In the genomic region with DNA sequence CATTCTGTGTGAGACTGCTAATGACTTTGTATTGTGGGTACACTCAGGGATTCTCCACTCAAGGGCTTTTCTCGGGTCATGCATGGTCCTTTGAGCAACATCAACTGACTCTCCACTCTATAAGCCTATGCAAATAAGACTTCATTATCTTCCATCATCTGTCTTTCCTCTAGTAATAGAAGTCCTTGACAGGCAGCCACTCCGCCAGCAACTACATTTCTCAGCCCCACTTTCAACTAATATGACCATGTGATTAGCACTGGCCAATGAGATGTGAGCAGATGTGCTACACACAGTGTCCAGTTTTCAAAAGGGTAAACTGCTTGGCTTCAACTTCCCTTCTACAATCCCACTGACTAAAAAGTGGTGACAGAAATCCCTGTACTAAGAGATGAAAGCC, we compare ENCODE assay signal across 20 mouse cellular contexts. TPM values are rescaled to one million over a fixed set of nuclear protein-coding genes. Genes with fewer than 3 reads are reported as not detected.
A peak's percentile ranks its signal among the peaks of the same experiment; 100 is the strongest.
DNase-seq lines count a peak whose midpoint lies in the region; ATAC-seq and TF ChIP-seq lines count a peak whose summit lies in the region.
"Had no signal": no experiment of that assay in that cellular context is flagged by ENCODE, and none has a peak within 500 bp of the region (broad histone marks: within the 10 kb centered on the region; RNA-seq: fewer than 3 reads in every experiment).

No protein-coding gene starts in this region.

- no peaks in the 10 kb centered on the region for H3K27me3 ChIP-seq in liver, embryonic 11.5 days (replicated peaks; ENCODE audit: control insufficient read depth, insufficient read depth, low read length)
- no peaks in the 10 kb centered on the region for H3K27me3 ChIP-seq in liver, embryonic 14.5 days (ENCODE audit: control insufficient read depth, insufficient read depth, low read length)
- H3K27me3 ChIP-seq in limb, embryonic 10.5 days (ENCODE audit: low read depth, poor library complexity, severe bottlenecking), result 0 out of 2 replicates have a peak, but pooled peaks cover 3% of the 10 kb centered on the region
- H3K27me3 ChIP-seq in kidney, embryonic 16.5 days (ENCODE audit: insufficient read depth, low read length), result no peaks in the 10 kb centered on the region
- H3K27me3 ChIP-seq: embryonic facial prominence, embryonic 15.5 days; forebrain, embryonic 12.5 days; intestine, embryonic 15.5 days had no signal

- DNase-seq in adrenal gland, postnatal 10 days, result peak; percentile 22
- no peak for DNase-seq in adrenal gland, adult 18-20 months (ENCODE audit: low spot score in 2 of 2)
- no peak for DNase-seq in liver, embryonic 11.5 days (ENCODE audit: low spot score)
- DNase-seq in liver, result no peak
- no peak for DNase-seq in liver, embryonic 14.5 days (ENCODE audit: low read depth in 3 of 3, low spot score in 3 of 3)
- no peak for DNase-seq in limb, embryonic 10.5 days (ENCODE audit: low spot score)
- DNase-seq: cerebellum, adult 11 months; cerebellum, adult 8-10 months; cerebellum, postnatal 14 days; embryo, embryonic 11 days; gastrocnemius, postnatal 10 days; heart, adult 18-20 months had no signal

- no peak for TF ChIP-seq EP300 in liver, embryonic 14.5 days (IDR thresholded peaks at IDR 0.05; ENCODE audit: low read depth)

- no peak overlapping the region for H3K4me2 ChIP-seq in liver, embryonic 11.5 days
- no peak overlapping the region; the same call in 1 of the 2 replicates for H3K4me2 ChIP-seq in liver, embryonic 14.5 days (ENCODE audit: low read depth)
- no peak overlapping the region for H3K4me2 ChIP-seq in kidney, embryonic 16.5 days (replicated peaks; ENCODE audit: low read depth, low read length)
- H3K4me2 ChIP-seq: embryonic facial prominence, embryonic 15.5 days; forebrain, embryonic 12.5 days; heart, embryonic 11.5 days; hindbrain, embryonic 14.5 days; intestine, embryonic 15.5 days had no signal

- 82% methylated on average over 2 of the region's 2 CpGs for WGBS in liver, embryonic 11.5 days
- 57% methylated on average over 2 of the region's 2 CpGs for WGBS in liver, embryonic 14.5 days (ENCODE audit: insufficient replicate concordance)
- WGBS in limb, embryonic 10.5 days, result 81% methylated on average over 2 of the region's 2 CpGs
- WGBS in kidney, embryonic 16.5 days, result 79% methylated on average over 2 of the region's 2 CpGs

- no peak overlapping the region for H3K9ac ChIP-seq in liver, embryonic 11.5 days (ENCODE audit: low read depth, low read length)
- H3K9ac ChIP-seq in liver, embryonic 14.5 days (replicated peaks), result no peak overlapping the region
- no peak overlapping the region for H3K9ac ChIP-seq in kidney, embryonic 16.5 days (replicated peaks; ENCODE audit: low read length)
- H3K9ac ChIP-seq: embryonic facial prominence, embryonic 15.5 days; forebrain, embryonic 12.5 days; hindbrain, embryonic 14.5 days; intestine, embryonic 15.5 days had no signal

- H3K36me3 ChIP-seq in liver, embryonic 11.5 days (ENCODE audit: control insufficient read depth, insufficient read depth, low read length), result peaks cover 33% of the 10 kb centered on the region
- peaks cover 67% of the 10 kb centered on the region for H3K36me3 ChIP-seq in liver, embryonic 14.5 days (replicated peaks; ENCODE audit: control insufficient read depth, insufficient read depth, low read depth)
- no peaks in the 10 kb centered on the region for H3K36me3 ChIP-seq in limb, embryonic 10.5 days
- H3K36me3 ChIP-seq in kidney, embryonic 16.5 days (ENCODE audit: insufficient read depth, low read length), result no peaks in the 10 kb centered on the region
- H3K36me3 ChIP-seq: embryonic facial prominence, embryonic 15.5 days; forebrain, embryonic 12.5 days; hindbrain, embryonic 10.5 days had no signal

- no peaks in the 10 kb centered on the region for H3K9me3 ChIP-seq in liver, embryonic 11.5 days (ENCODE audit: control insufficient read depth, low read length)
- H3K9me3 ChIP-seq in liver, embryonic 14.5 days (ENCODE audit: control insufficient read depth, low read length), result no peaks in the 10 kb centered on the region
- no peaks in the 10 kb centered on the region for H3K9me3 ChIP-seq in limb, embryonic 10.5 days (replicated peaks)
- H3K9me3 ChIP-seq in kidney, embryonic 16.5 days (ENCODE audit: low read length), result no peaks in the 10 kb centered on the region
- H3K9me3 ChIP-seq: embryonic facial prominence, embryonic 15.5 days; forebrain, embryonic 12.5 days; hindbrain, embryonic 10.5 days; intestine, embryonic 15.5 days had no signal

- H3K4me1 ChIP-seq in liver, embryonic 11.5 days (replicated peaks; ENCODE audit: control insufficient read depth, insufficient read depth, low read length), result peaks cover 39% of the 10 kb centered on the region
- peaks cover 33 to 45% of the 10 kb centered on the region in 2 experiments for H3K4me1 ChIP-seq in liver, embryonic 14.5 days (replicated peaks; ENCODE audit: control insufficient read depth in 2 of 2, insufficient read depth in 2 of 2, low read length in 1 of 2)
- H3K4me1 ChIP-seq in limb, embryonic 10.5 days, result no peaks in the 10 kb centered on the region
- H3K4me1 ChIP-seq in kidney, embryonic 16.5 days (ENCODE audit: insufficient read depth, low read length), result no peaks in the 10 kb centered on the region
- H3K4me1 ChIP-seq: embryonic facial prominence, embryonic 15.5 days; forebrain, embryonic 12.5 days had no signal

- ATAC-seq in liver, embryonic 11.5 days (replicated peaks; ENCODE audit: low FRiP score), result no peak
- no peak for ATAC-seq in liver, embryonic 14.5 days (ENCODE audit: insufficient read depth)
- ATAC-seq in kidney, embryonic 16.5 days (ENCODE audit: low FRiP score, low TSS enrichment), result no peak
- ATAC-seq: forebrain, embryonic 16.5 days; intestine, embryonic 15.5 days had no signal

- no peak for TF ChIP-seq CTCF in liver, embryonic 14.5 days (IDR thresholded peaks at IDR 0.05; ENCODE audit: low read depth)

- no peak overlapping the region for H3K4me3 ChIP-seq in liver, embryonic 11.5 days (ENCODE audit: low read depth, low read length)
- H3K4me3 ChIP-seq in liver, embryonic 14.5 days (ENCODE audit: insufficient read depth in 1 of 2, low read depth in 2 of 2, low read length in 2 of 2), result no peak overlapping the region
- H3K4me3 ChIP-seq in limb, embryonic 10.5 days, result no peak overlapping the region
- H3K4me3 ChIP-seq in kidney, embryonic 16.5 days (ENCODE audit: low read length), result no peak overlapping the region
- H3K4me3 ChIP-seq: embryonic facial prominence, embryonic 15.5 days; forebrain, embryonic 12.5 days; hindbrain, embryonic 10.5 days; intestine, embryonic 15.5 days had no signal

- peak overlapping the region; percentile 8; the same call in 1 of the 2 replicates for H3K27ac ChIP-seq in liver, embryonic 11.5 days (ENCODE audit: low read depth, low read length)
- peak overlapping the region; percentile 28 for H3K27ac ChIP-seq in liver, embryonic 14.5 days
- H3K27ac ChIP-seq in limb, embryonic 10.5 days, result no peak overlapping the region
- H3K27ac ChIP-seq in kidney, embryonic 16.5 days (ENCODE audit: low read length), result no peak overlapping the region
- H3K27ac ChIP-seq: embryonic facial prominence, embryonic 15.5 days; forebrain, embryonic 12.5 days; hindbrain, embryonic 10.5 days; hindbrain, embryonic 14.5 days; intestine, embryonic 15.5 days had no signal

RNA-seq across cellular contexts. Expression of a gene that starts 15.3 kb away (rescaled TPM):
- 10 to 100 TPM; 36.1 to 42.0 TPM for total RNA-seq in adrenal gland, postnatal 10 days (2021)
- total RNA-seq in adrenal gland, adult 18-20 months (2021), result 10 to 100 TPM; 50.6 to 65.0 TPM
- 28.4 and 31.3 TPM in 2 replicates for polyA plus RNA-seq in liver, embryonic 11.5 days (2014; fragmentation: Nextera tagmentation; extraction: Ambion mirVana)
- 16.5 and 23.0 TPM in 2 replicates for polyA plus RNA-seq in liver, embryonic 14.5 days (2012; rRNA removed)
- polyA plus RNA-seq in liver, embryonic 14.5 days (2014; fragmentation: Nextera tagmentation; extraction: Ambion mirVana), result 17.0 and 18.6 TPM in 2 replicates
- polyA plus RNA-seq in limb, embryonic 10.5 days (2016; fragmentation: Nextera tagmentation; extraction: Ambion mirVana), result 1.5 and 2.0 TPM in 2 replicates
- 4.2 and 4.3 TPM in 2 replicates for polyA plus RNA-seq in kidney, embryonic 16.5 days (2015; fragmentation: Nextera tagmentation; extraction: Ambion mirVana)

RNA-seq across cellular contexts. Expression of a gene that starts 40.0 kb away (rescaled TPM):
- total RNA-seq in adrenal gland, postnatal 10 days (2021), result 1 to 10 TPM; 4.3 to 6.0 TPM
- 1 to 10 TPM; 2.1 to 2.8 TPM for total RNA-seq in adrenal gland, adult 18-20 months (2021)
- 8.3 and 8.9 TPM in 2 replicates for polyA plus RNA-seq in liver, embryonic 11.5 days (2014; fragmentation: Nextera tagmentation; extraction: Ambion mirVana)
- 3.9 and 4.7 TPM in 2 replicates for polyA plus RNA-seq in liver, embryonic 14.5 days (2012; rRNA removed)
- polyA plus RNA-seq in liver, embryonic 14.5 days (2014; fragmentation: Nextera tagmentation; extraction: Ambion mirVana), result 1.4 and 1.8 TPM in 2 replicates
- 14.7 and 18.2 TPM in 2 replicates for polyA plus RNA-seq in limb, embryonic 10.5 days (2016; fragmentation: Nextera tagmentation; extraction: Ambion mirVana)
- polyA plus RNA-seq in kidney, embryonic 16.5 days (2015; fragmentation: Nextera tagmentation; extraction: Ambion mirVana), result 8.3 and 9.8 TPM in 2 replicates

RNA-seq across cellular contexts. Expression of a gene that starts 42.2 kb away (rescaled TPM):
- total RNA-seq in adrenal gland, postnatal 10 days (2021), result 1 to 10 TPM; 2.9 to 3.2 TPM
- 1 to 10 TPM; 1.3 to 2.3 TPM for total RNA-seq in adrenal gland, adult 18-20 months (2021)
- 3.3 and 3.8 TPM in 2 replicates for polyA plus RNA-seq in liver, embryonic 11.5 days (2014; fragmentation: Nextera tagmentation; extraction: Ambion mirVana)
- polyA plus RNA-seq in liver, embryonic 14.5 days (2012; rRNA removed), result 0.18 and 0.26 TPM in 2 replicates
- 0.24 and 0.41 TPM in 2 replicates for polyA plus RNA-seq in liver, embryonic 14.5 days (2014; fragmentation: Nextera tagmentation; extraction: Ambion mirVana)
- 13.3 and 16.1 TPM in 2 replicates for polyA plus RNA-seq in limb, embryonic 10.5 days (2016; fragmentation: Nextera tagmentation; extraction: Ambion mirVana)
- 7.9 and 9.8 TPM in 2 replicates for polyA plus RNA-seq in kidney, embryonic 16.5 days (2015; fragmentation: Nextera tagmentation; extraction: Ambion mirVana)

Comparison
In these comparisons a context has a peak if more than half of its experiments do, and no peak if none do; other contexts are left out.
1. H3K27ac ChIP-seq: peak in liver, embryonic 11.5 days (single experiment) and liver, embryonic 14.5 days (single experiment); none in limb, embryonic 10.5 days (single experiment) and kidney, embryonic 16.5 days (single experiment).